32 mouse cellular contexts compared by ENCODE assay signal in the genomic region with DNA sequence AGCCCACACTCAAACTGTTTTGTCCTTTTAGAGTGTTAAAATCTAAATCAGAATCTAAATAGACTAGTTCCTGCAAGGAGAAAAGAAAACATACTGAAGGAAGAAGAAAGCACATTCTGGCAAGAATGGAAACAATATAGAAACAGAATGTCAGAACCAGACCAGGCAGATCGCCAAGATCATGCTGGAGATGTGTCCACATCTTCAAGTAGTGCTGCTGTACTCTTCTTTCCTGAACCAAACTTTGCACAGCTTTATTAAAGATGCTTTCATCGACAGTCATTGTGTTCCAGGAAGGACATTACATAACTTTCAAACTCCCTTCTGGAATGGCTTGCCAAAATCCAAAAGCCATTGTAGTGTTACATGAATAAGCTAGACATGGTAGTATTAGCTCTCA.
A peak's percentile ranks its signal among the peaks of the same experiment; 100 is the strongest.
DNase-seq lines count a peak whose midpoint lies in the region; ATAC-seq and TF ChIP-seq lines count a peak whose summit lies in the region.
"Had no signal": no experiment of that assay in that cellular context is flagged by ENCODE, and none has a peak within 500 bp of the region (broad histone marks: within the 10 kb centered on the region; RNA-seq: fewer than 3 reads in every experiment).

No protein-coding gene starts in this region.

- 85% methylated on average over 2 of the region's 2 CpGs for WGBS in limb, embryonic 15.5 days
- WGBS in limb, embryonic 10.5 days: 96% methylated on average over 2 of the region's 2 CpGs
- 75% methylated on average over 2 of the region's 2 CpGs for WGBS in intestine, postnatal 0 days

- no peaks in the 10 kb centered on the region for H3K9me3 ChIP-seq in limb, embryonic 15.5 days
- no peaks in the 10 kb centered on the region for H3K9me3 ChIP-seq in limb, embryonic 10.5 days (replicated peaks)
- no peaks in the 10 kb centered on the region for H3K9me3 ChIP-seq in intestine, postnatal 0 days (ENCODE audit: control insufficient read depth)
- H3K9me3 ChIP-seq: embryonic facial prominence, embryonic 12.5 days; hindbrain, embryonic 13.5 days; limb, embryonic 13.5 days; liver, embryonic 13.5 days had no signal

- H3K4me2 ChIP-seq in limb, embryonic 15.5 days: no peak overlapping the region
- H3K4me2 ChIP-seq in intestine, postnatal 0 days (replicated peaks; ENCODE audit: low read depth): no peak overlapping the region
- H3K4me2 ChIP-seq: embryonic facial prominence, embryonic 12.5 days; heart, embryonic 12.5 days; hindbrain, embryonic 13.5 days; limb, embryonic 13.5 days; liver, embryonic 13.5 days; midbrain, embryonic 11.5 days had no signal

- H3K36me3 ChIP-seq in limb, embryonic 15.5 days: peaks cover 83% of the 10 kb centered on the region
- peaks cover 100% of the 10 kb centered on the region for H3K36me3 ChIP-seq in limb, embryonic 10.5 days
- peaks cover 63% of the 10 kb centered on the region for H3K36me3 ChIP-seq in intestine, postnatal 0 days (ENCODE audit: control insufficient read depth, insufficient read depth)

- H3K27ac ChIP-seq in limb, embryonic 15.5 days: peak overlapping the region; percentile 17; the same call in 1 of the 2 replicates
- no peak overlapping the region for H3K27ac ChIP-seq in limb, embryonic 10.5 days
- no peak overlapping the region for H3K27ac ChIP-seq in intestine, postnatal 0 days (ENCODE audit: low read depth, low read length)
- H3K27ac ChIP-seq: embryonic facial prominence, embryonic 12.5 days; hindbrain, embryonic 13.5 days; left cerebral cortex, adult 2 months; limb, embryonic 13.5 days; liver, embryonic 13.5 days had no signal

- TF ChIP-seq CTCF in intestine, postnatal 0 days (IDR thresholded peaks at IDR 0.05; ENCODE audit: low read depth): no peak

- no peak overlapping the region for H3K9ac ChIP-seq in limb, embryonic 15.5 days
- no peak overlapping the region for H3K9ac ChIP-seq in intestine, postnatal 0 days (ENCODE audit: low read depth, low read length)
- H3K9ac ChIP-seq: embryonic facial prominence, embryonic 12.5 days; heart, embryonic 12.5 days; hindbrain, embryonic 13.5 days; limb, embryonic 13.5 days; liver, embryonic 13.5 days had no signal

- H3K27me3 ChIP-seq in limb, embryonic 15.5 days: no peaks in the 10 kb centered on the region
- H3K27me3 ChIP-seq in limb, embryonic 10.5 days (ENCODE audit: low read depth, poor library complexity, severe bottlenecking): no peaks in the 10 kb centered on the region
- no peaks in the 10 kb centered on the region for H3K27me3 ChIP-seq in intestine, postnatal 0 days (replicated peaks; ENCODE audit: control insufficient read depth, insufficient read depth, low read length)
- H3K27me3 ChIP-seq: embryonic facial prominence, embryonic 12.5 days; heart, embryonic 12.5 days; hindbrain, embryonic 13.5 days; limb, embryonic 13.5 days; liver, embryonic 13.5 days had no signal

- no peak overlapping the region for H3K4me3 ChIP-seq in limb, embryonic 15.5 days
- no peak overlapping the region for H3K4me3 ChIP-seq in limb, embryonic 10.5 days
- H3K4me3 ChIP-seq in intestine, postnatal 0 days (ENCODE audit: low read depth, low read length): no peak overlapping the region
- H3K4me3 ChIP-seq: embryonic facial prominence, embryonic 12.5 days; erythroblast, embryonic 14.5 days; heart, embryonic 12.5 days; hindbrain, embryonic 13.5 days; left cerebral cortex, adult 2 months; limb, embryonic 13.5 days; liver, embryonic 13.5 days had no signal

- no peak for DNase-seq in frontal cortex, postnatal 10 days (ENCODE audit: low spot score in 2 of 2)
- DNase-seq in limb, embryonic 10.5 days (ENCODE audit: low spot score): no peak
- DNase-seq in NIH3T3 (ENCODE audit: low read depth): peak; percentile 71
- DNase-seq in gastrocnemius, postnatal 4 days (ENCODE audit: low spot score in 2 of 2): no peak
- DNase-seq: adrenal gland, adult 8-10 months; cerebellum, adult 8-10 months; cerebellum, postnatal 36 days; gastrocnemius, postnatal 14 days; heart, adult 11 months; heart, postnatal 14 days; kidney, adult 11 months; kidney, postnatal 14 days; liver, embryonic 13.5 days; lung, adult 18-20 months; lung, postnatal 14 days; right cerebral cortex, postnatal 25 days; spleen, adult 18-20 months; thymus, adult 18-20 months; thymus, postnatal 25 days had no signal

- peak; percentile 24; the same call in 1 of the 2 replicates for ATAC-seq in frontal cortex, adult (ENCODE audit: low TSS enrichment)
- no peak for ATAC-seq in limb, embryonic 15.5 days (ENCODE audit: insufficient number of reproducible peaks, low FRiP score, low TSS enrichment, low read depth)
- ATAC-seq in intestine, postnatal 0 days: no peak
- ATAC-seq: activated CD4-positive, CD25-positive, alpha-beta regulatory T cell, adult 4 months; forebrain, embryonic 16.5 days; midbrain, embryonic 16.5 days had no signal

- H3K4me1 ChIP-seq in limb, embryonic 15.5 days: 0 out of 2 replicates have a peak, but pooled peaks cover 5% of the 10 kb centered on the region
- H3K4me1 ChIP-seq in limb, embryonic 10.5 days: no peaks in the 10 kb centered on the region
- H3K4me1 ChIP-seq in intestine, postnatal 0 days (replicated peaks; ENCODE audit: control insufficient read depth, insufficient read depth, low read length): no peaks in the 10 kb centered on the region
- H3K4me1 ChIP-seq: embryonic facial prominence, embryonic 12.5 days; hindbrain, embryonic 13.5 days; liver, embryonic 13.5 days had no signal
